Mouse (Mus musculus) 416B (cell line): ENCODE results near the gene Sf1.
A peak's percentile ranks its signal among the peaks of the same experiment; 100 is the strongest.

Source experiments
- DNase-seq: peaks from one replicate; pipeline ENCODE4 v3.0.0; 2011; ENCODE audit warnings: low read depth

Gene Sf1

GRCm38 (mm10) chr19:6363411-6364240 is at the start of gene Sf1:
Gene Sf1, plus strand, starts transcription at chr19:6363690.
- peak; percentile 100 for DNase-seq

GRCm38 (mm10) chr19:6313796-6314195 is 49.7 kb upstream of the Sf1 start:
- DNase-seq, result no peak

GRCm38 (mm10) chr19:6314513-6314912 is 49.0 kb upstream of the Sf1 start:
- no peak for DNase-seq

- DNase-seq, result no peak
Measured at GRCm38 (mm10) chr19:6315573-6315972, 47.9 kb upstream of the Sf1 start.

- no peak for DNase-seq
Measured at GRCm38 (mm10) chr19:6318145-6318544, 45.3 kb upstream of the Sf1 start.

GRCm38 (mm10) chr19:6321358-6321757 is 42.1 kb upstream of the Sf1 start:
- no peak for DNase-seq

GRCm38 (mm10) chr19:6321786-6322621 is 41.5 kb upstream of the Sf1 start:
- peak; percentile 86 for DNase-seq

GRCm38 (mm10) chr19:6324751-6325150 is 38.7 kb upstream of the Sf1 start:
- DNase-seq, result no peak

- DNase-seq, result peak; percentile 80
Measured at GRCm38 (mm10) chr19:6331178-6331577, 32.3 kb upstream of the Sf1 start.

GRCm38 (mm10) chr19:6331719-6332516 is 31.6 kb upstream of the Sf1 start:
- DNase-seq, result peak; percentile 88

GRCm38 (mm10) chr19:6333761-6334595 is 29.5 kb upstream of the Sf1 start:
- peak; percentile 77 for DNase-seq

- DNase-seq, result peak; percentile 99
Measured at GRCm38 (mm10) chr19:6334673-6335457, 28.6 kb upstream of the Sf1 start, which contains the start of gene Men1. Gene Men1, plus strand, starts transcription at chr19:6334979.

GRCm38 (mm10) chr19:6335458-6335827 is 28.0 kb upstream of the Sf1 start:
- peak; percentile 36 for DNase-seq

- no peak for DNase-seq
Measured at GRCm38 (mm10) chr19:6336920-6337319, 26.6 kb upstream of the Sf1 start.

GRCm38 (mm10) chr19:6338171-6338570 is 25.3 kb upstream of the Sf1 start:
- no peak for DNase-seq

- no peak for DNase-seq
Measured at GRCm38 (mm10) chr19:6338716-6339115, 24.8 kb upstream of the Sf1 start.

- no peak for DNase-seq
Measured at GRCm38 (mm10) chr19:6339191-6339590, 24.3 kb upstream of the Sf1 start.

- peak; percentile 56 for DNase-seq
Measured at GRCm38 (mm10) chr19:6339890-6340504, 23.5 kb upstream of the Sf1 start.

- DNase-seq, result peak; percentile 87
Measured at GRCm38 (mm10) chr19:6340524-6341452, 22.7 kb upstream of the Sf1 start, which contains the start of gene Map4k2. Gene Map4k2, plus strand, starts transcription at chr19:6341135.
